Mouse (Mus musculus) layer of hippocampus, adult 2 months (tissue): ENCODE data around the gene Fcer2a. TPM values are rescaled to one million over a fixed set of nuclear protein-coding genes. Genes with fewer than 3 reads are reported as not detected.

Source experiments
- DNase-seq, 2 experiments: peaks; one replicate each; pipeline ENCODE4 v3.0.0; 2022; ENCODE audit warnings: low spot score in 2 of 2
- H3K27ac ChIP-seq: fragments of 200-600 bp; 2 replicates; pipeline ENCODE4 v1.8.1; 2022
- H3K4me3 ChIP-seq: fragments of 200-600 bp; 2 replicates; pipeline ENCODE4 v1.8.1; 2022; ENCODE audit warnings: mild to moderate bottlenecking
- CTCF ChIP-seq: fragments of 200-600 bp; conservative IDR thresholded peaks from 2 replicates; pipeline ENCODE4 v1.8.1; 2022; ENCODE audit warnings: antibody characterized with exemption, mild to moderate bottlenecking, moderate library complexity
- total RNA-seq, 2 experiments: library from RNA; stranded (reverse); gene quantifications; 2 replicates each; pipeline ENCODE4 v1.2.3; 2021

Gene Fcer2a
- total RNA-seq, 2 experiments from 2014 or later, result not detected

DNA sequence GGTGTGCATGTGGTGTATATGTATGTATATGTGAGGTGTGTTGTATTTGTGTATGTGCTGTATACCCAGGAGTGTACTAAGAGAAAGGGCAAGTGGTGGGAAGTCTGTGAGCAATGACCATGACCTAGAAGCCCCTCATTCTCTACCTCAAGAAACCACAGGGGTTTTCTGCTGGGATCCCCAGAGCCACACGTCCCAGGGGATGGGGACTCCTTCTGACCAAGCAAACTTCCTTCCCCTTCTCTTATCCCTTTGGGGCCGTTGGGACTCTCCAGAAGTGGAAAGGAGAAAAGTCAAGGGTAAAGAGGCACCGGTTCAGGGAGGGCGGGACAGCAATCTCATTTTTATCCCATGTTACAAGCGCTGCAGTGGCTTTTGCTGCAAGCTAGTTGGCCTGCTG is 8.6 kb downstream of the Fcer2a start:
- H3K27ac ChIP-seq, result no peak overlapping the region
- no peak overlapping the region for H3K4me3 ChIP-seq
- TF ChIP-seq CTCF, result no peak
- DNase-seq, result no peak

DNA sequence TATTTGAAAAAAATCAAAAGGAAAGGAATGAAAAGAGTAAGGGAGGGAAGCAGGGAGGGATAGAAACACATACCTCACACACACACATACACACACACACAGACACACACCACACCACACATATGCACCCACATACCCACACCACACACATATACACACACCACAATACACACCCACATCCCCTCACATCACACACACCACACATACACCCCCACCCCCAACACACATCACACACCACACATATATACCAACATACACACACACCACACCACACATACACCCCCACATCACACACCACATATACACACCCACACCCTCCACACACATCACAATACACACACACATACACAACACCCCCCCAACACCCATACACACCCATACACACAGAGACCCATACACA is 9.4 kb downstream of the Fcer2a start:
- no peak for TF ChIP-seq CTCF
- Histone ChIP-seq H3K27ac (no peak overlapping the region), H3K4me3 (no peak overlapping the region)
- no peak for DNase-seq

DNA sequence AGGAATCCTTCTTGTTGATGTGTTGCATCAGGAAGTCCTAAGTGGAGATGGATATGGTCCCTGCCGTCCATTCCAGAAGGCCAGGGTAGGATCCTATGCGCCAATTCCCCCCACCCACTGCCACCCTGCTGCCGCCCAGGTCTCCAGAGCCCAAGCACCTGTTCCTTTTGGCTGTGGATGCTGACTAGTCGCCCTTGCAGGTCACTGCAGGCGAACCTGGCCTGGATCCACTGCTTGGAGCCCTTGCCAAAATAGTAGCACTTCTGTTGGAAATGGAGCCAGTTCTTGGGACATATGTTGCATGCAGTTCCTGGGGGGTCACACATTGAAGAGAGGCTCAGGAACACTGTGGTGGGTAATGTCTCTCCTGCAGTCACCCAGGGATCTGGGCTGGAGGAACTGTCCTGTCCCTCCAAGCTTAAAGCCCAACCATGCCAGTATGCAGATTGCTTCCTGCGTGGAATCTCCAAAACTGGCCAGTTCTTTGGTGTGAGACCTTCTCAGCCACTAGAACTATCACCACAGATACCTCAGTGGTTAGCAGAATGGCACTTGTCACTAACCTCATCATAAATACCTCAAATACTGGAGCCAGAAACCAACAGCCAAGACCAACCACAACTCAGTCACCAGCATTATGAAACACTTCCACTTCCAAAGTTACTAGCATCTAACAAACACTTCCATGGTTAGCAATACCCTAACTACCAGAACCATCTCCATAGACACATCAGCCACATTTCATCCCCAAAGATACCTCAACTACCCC is 10.4 kb downstream of the Fcer2a start:
- H3K4me3 ChIP-seq, result no peak overlapping the region
- TF ChIP-seq CTCF, result no peak
- no peak for DNase-seq
- H3K27ac ChIP-seq, result no peak overlapping the region

DNA sequence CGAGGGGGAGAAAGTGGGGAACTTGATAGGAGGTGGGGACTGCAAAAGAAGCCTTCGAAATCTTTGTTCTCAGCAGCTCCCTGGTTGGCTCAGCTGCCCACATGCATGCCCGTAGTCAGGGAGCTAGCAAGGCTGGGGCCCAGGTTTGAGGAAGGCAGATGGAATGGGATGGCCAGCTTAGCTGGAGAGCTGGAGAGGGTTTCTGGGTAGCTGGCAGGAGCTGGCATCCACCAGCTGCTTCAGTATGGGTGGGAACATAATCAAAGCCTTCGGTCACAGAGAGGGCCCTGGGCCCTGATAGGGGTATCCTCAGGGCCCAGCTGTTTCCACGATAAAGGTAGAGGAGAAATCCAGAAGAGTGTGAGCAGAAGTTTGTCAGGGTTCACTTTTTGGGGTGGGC is 11.5 kb downstream of the Fcer2a start:
- no peak overlapping the region for H3K27ac ChIP-seq
- H3K4me3 ChIP-seq, result no peak overlapping the region
- no peak for DNase-seq
- no peak for TF ChIP-seq CTCF

DNA sequence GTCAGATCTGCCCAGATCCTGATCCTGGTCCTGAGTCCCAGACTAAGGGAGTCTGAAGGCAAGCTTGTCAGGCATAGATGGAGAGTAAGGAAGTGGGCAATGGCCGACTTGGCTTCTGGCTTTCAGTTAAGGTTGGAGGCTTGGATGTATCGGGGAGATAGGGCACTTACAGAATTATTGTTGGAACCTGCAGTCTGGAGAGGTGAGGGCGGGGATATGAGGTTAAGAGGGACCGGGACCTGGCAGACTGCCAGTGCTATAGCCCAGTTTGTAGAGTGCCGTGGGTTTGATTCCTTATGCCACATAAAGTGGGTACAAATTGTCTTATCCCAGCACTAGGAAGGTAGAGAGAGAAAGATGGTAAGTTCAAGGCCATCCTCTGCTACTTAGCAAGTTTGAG is 14.3 kb downstream of the Fcer2a start:
- H3K27ac ChIP-seq, result no peak overlapping the region
- no peak for DNase-seq
- no peak overlapping the region for H3K4me3 ChIP-seq
- TF ChIP-seq CTCF, result no peak

DNA sequence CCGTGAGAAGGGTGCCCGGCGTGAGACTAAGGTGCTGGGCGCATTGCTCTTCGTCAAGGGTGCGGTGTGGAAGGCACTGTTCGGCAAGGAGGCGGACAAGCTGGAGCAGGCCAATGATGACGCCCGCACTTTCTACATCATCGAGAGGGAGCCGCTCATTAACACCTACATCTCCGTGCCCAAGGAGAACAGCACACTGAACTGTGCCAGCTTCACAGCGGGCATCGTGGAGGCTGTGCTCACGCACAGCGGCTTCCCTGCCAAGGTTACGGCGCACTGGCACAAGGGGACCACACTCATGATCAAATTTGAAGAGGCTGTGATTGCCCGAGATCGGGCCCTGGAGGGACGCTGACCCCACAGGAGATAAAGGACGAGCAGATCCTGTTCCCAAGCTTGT is 14.7 kb downstream of the Fcer2a start:
- H3K4me3 ChIP-seq, result no peak overlapping the region
- TF ChIP-seq CTCF, result no peak
- DNase-seq, result no peak
- H3K27ac ChIP-seq, result no peak overlapping the region

DNA sequence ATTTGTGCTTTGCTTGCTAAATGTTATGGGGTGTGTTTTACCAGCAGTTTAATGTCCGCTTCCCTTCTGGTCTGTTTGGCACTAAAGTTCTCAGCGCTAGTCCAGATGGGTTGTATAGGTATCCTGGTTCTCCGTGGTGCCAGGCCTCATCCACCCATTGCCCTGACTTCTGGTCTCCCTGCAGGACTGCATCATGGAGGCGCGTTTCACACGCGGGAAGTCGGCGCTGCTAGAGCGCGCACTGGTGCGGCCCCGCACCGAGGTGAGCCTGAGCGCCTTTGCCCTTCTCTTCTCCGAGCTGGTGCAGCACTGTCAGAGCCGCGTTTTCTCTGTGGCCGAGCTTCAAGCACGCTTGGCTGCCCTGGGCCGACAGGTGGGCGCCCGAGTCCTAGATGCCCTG is 15.1 kb downstream of the Fcer2a start:
- no peak for DNase-seq
- no peak for TF ChIP-seq CTCF
- no peak overlapping the region for H3K27ac ChIP-seq
- H3K4me3 ChIP-seq, result no peak overlapping the region

DNA sequence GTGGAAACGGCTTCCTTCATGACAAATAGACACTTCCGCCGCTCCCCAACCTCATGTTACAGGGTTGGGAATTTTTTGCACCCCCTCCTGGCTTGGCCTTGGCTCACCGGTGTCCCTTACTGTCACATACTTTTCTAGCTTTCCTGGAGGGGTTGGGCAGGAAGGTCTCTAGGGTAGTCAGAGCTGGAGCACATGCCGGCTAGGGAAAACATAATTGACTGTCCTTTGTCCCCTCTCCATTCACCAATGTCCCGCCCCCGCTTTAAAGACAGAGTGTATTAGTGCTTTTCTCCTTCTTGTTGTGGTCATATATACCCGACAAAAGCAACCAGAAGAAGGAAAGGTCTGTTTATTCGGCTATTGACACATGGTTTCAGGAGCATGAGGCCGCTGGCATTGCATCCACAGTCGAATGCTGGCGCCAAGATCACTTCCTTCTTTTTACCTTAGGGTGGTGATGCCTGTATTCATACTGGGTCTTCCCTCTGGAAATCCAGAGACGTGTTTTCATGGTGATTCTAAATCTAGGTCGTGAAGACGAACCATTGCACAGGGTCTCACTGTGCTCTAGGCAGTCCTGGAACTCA is 16.9 kb downstream of the Fcer2a start:
- peak overlapping the region; percentile 93 for H3K27ac ChIP-seq
- no peak for TF ChIP-seq CTCF
- no peak for DNase-seq
- peak overlapping the region; percentile 83 for H3K4me3 ChIP-seq

DNA sequence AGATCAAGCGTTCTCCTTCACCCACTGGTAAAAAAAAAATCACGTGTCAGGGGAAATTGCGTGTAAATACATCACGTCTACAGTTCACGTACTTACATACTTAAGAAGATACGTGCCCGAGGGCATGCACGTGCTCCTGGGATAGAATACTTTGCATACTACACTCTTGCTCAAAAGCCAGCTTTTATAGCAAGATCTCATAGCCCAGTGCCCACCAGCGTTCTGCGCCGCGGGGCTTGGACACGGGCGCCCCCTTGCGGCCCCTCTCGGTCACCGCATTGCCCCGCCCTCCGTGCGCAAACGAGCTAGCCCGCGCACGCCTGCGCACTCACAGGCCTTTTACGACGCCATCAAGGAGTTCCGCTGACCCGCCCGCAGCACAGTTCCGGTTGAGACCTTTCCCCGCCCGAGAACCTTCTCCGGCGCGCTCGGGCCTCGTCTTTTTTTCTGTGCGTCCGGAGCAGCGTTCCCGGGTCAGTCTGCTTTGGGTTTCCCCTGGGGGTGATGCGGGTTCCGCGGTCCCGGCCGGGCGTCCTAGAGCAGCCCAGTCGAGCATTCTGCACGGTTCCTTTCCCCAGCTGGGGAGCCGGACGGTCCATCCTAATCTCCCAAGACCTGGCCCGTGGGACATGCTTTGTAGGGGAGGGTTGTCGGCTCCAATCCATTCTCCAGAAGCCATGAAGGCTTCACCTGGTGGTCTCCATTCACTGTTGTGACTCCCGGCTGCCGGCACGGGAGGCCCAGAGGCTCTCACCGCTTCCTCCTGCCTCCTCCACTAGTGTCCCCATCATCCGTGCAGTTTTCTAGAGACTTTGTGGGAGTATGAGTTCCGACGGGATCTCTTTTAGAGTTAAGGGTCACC is 17.6 kb downstream of the Fcer2a start, which contains the start of gene Trappc5:
Gene Trappc5, plus strand, starts transcription at position 169 of the 862 bp plus-strand sequence.
- H3K27ac ChIP-seq, result peak within 1 kb of the TSS; percentile 93
- peak; percentile 97 for TF ChIP-seq CTCF
- peak; percentile 93 to 96 for DNase-seq
- H3K4me3 ChIP-seq, result peak within 1 kb of the TSS; percentile 83

DNA sequence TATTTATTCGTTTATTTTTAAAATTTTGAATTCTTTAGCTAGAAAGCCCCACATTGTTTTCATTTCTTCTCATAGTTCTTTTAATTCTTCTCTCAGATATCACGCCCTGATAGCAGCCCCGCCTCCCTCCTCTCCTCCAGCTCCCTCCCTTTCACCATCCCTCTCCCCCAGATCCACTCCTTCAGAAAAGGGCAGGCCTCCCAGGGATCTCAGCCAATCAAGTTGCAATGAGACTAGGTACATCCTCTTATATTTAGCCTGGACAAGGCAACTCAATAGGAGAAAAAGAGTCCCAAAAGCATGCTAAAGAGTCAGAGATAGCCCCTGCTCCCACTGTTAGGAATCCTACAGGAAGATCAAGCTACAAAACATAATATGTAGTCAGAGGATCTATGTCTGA is 19.3 kb downstream of the Fcer2a start:
- no peak for TF ChIP-seq CTCF
- no peak overlapping the region for H3K27ac ChIP-seq
- DNase-seq, result no peak
- no peak overlapping the region for H3K4me3 ChIP-seq

DNA sequence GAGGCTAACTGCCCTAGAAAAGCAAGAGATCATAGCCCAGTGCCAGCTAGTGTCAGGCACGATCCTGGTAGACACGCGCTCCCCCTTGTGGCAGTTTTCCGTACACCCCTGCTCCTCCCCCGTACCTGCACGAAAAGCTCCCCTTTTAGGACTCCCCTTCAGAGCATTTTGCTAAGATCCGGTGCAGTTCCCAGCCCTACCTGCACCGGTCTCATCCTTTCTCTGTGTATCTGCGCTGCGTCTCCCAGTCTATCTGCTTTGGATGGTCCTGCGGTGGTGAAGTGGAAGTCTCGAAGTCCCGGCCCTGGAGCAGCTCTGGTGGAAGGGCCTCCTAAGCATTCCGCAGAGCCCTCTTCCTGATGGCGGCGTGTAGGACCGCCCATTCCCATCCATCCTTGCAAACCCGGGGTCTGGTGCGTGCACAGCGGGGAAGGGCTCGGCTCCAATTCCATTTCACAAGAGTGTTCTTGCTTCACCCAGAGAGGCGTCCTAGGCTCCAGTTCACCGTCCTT is 21.9 kb downstream of the Fcer2a start, which contains the start of gene Fcor:
Gene Fcor, minus strand, starts transcription at position 383 of the 512 bp plus-strand sequence.
- Histone ChIP-seq H3K4me3 (peak within 1 kb of the TSS; percentile 87), H3K27ac (peak within 1 kb of the TSS; percentile 96)
- peak; percentile 92 for TF ChIP-seq CTCF
- peak; percentile 87 to 90 for DNase-seq

DNA sequence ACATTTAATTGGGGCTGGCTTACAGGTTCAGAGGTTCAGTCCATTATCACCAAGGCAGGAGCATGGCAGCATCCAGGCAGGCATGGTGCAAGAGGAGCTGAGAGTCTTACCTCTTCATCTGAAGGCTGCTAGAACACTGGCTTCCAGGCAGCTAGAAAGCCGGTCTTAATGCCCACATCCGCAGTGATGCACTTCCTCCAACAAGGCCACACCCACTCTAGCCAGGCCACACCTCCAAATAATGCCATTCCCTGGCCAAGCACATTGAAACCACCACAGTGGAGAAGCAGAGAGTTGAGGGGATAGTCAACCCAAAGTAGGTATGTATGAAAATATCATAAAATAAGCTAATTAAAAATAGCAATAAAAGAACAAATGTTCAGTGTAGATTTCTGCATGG is 23.6 kb downstream of the Fcer2a start:
- no peak overlapping the region for H3K27ac ChIP-seq
- no peak overlapping the region for H3K4me3 ChIP-seq
- TF ChIP-seq CTCF, result no peak
- no peak for DNase-seq

DNA sequence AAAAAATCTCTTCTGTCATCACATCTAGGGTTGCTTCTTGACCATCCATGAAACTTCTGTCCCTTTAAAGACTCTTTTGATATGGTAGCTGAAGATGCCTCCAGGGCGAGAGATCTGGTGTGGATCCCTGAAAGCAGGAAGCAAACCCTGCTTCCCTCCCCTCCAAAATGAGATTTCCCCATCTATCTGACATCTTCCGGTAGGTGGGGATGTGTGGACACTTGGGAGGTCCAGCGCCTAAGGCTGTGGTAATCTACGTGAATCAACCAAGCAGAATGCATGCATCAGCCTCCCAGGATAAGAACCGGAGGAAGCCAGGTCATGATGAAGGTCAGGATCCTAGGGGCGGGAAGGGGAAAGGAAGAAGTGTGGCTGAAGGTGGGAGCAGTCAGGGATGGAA is 28.5 kb downstream of the Fcer2a start, which contains the start of gene Mcemp1:
Gene Mcemp1, plus strand, starts transcription at position 248 of the 400 bp plus-strand sequence.
- Histone ChIP-seq H3K27ac (no peak within 1 kb of the TSS), H3K4me3 (no peak within 1 kb of the TSS)
- TF ChIP-seq CTCF, result no peak
- DNase-seq, result no peak
